Mouse (Mus musculus): Measurements from ENCODE around the gene Hnrnpl.

DNA sequence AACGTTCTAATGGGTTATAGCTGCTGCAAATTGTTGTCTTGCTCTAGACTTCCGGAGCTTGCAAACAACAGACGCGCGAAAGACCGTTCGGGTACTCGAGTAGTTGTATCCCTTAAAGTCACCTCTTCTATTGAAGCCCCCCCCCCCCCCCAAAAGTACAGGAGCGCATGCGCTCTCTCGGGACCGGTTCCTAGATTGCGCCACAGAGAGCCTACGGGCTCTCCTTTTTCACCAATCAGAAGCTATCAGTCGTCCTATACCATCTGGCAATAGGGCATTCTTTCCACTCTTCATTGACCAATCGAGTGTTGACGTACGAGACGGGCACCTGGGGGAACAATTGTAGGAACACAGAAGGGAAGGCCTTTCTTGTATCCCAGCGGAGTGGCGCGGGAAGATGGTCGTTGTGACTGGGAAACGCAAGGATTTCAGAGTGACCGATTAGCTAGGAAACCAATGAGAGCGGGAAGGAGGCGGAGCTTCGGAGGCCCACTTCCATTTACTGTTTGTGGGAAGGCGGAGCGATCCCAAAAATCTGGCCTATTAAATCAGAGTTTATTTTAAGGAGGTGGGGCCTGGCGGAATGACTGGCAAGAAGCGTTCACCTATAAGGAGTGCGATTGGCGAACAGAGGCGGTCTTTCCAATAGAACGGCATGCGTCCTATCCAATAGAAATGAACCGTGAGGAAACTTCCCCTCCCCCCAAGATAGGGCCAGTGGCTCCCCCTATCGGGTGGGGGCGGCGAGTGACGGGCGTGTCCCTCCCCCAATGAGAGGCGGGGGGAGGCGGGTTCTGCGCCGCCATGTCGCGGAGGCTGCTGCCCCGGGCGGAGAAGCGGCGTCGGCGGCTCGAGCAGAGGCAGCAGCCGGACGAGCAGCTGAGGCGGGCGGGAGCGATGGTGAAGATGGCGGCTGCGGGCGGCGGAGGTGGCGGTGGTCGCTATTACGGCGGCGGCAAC is 2.0 kb downstream of the Hnrnpl start:
- peak; percentile 6 for TF ChIP-seq CTCF (IDR thresholded peaks at IDR 0.05; ENCODE audit: low read depth, low read length)
- TF ChIP-seq POLR2A (IDR thresholded peaks at IDR 0.05; ENCODE audit: insufficient read depth, low read length), result peak; percentile 76
